Mouse (Mus musculus) spleen, postnatal 4 days (tissue): ENCODE measurements around the gene Prelid1.

ENCODE experiments used
- DNase-seq, 2 experiments: peaks; one replicate each; pipeline ENCODE4 v3.0.0; 2022; ENCODE audit warnings: low spot score in 2 of 2

Gene Prelid1

DNA sequence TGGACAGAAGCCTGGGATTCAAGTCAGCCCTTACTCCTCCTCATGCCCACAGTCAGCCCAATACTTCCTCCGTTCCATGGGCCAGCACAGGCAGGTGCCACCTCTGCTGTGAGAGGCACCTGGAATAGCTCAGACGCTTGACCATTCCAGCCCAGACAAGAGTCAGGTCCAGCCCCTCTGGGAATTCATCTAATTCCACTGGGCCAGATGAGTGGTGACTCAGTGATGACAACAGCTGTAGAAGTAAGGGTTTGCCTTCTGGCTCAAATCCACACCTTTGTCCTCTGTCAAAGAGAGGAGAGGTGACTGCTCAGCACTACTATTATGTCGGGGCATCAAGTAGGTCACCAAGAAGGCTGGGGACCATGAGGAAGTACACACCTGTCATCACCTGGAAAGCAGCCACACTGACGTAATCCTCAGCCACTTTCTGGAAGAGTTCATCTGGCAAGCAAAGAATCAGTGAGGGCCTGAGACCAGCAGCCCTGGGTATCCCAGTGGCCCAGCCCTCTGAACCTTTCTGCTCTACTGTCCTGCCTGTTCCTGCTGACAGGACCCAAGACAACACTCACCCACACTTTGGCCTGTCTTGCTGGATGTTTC is at the start of gene Prelid1:
Prelid1 (plus strand) TSS at position 570 of the 603 bp plus-strand sequence.
- DNase-seq = no peak

DNA sequence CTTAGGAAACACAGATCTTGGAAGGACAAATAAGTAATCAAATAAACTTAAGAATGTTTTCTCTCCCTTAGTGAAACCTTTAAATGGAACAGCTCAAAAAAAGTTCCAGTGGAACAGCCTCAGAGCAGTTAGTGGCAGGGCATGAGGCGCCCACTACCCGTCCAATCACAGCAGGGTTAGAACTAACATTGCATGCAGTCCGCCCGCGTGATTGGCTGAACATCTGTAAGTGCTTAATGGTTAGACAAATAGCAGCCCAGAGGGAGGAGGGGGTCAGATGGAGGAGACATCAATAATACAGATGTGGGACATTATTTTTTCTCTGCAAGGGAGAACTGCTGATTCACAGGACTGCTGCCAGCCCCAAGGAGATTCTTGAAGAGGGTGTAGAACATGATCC is 43.1 kb upstream of the Prelid1 start:
- no peak for DNase-seq

DNA sequence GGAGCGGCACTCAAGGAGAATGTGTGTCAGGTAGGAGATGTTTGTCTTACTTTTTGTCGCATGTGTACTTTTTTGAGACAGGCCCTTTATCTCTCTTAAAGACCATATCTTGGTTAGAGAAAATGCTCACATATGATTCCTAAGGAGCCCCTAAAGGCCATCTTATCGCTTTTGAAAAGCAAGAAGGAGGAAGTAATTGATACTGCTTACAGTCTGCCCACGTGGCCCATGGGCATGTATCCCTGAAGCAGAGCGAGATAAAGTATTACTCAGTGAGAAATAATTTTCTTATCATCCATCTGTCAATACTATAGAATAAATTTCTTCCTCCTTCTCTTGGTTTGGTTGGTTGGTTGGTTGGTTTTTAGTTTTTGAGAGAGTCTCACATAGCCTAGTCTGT is 42.7 kb upstream of the Prelid1 start:
- DNase-seq = no peak

DNA sequence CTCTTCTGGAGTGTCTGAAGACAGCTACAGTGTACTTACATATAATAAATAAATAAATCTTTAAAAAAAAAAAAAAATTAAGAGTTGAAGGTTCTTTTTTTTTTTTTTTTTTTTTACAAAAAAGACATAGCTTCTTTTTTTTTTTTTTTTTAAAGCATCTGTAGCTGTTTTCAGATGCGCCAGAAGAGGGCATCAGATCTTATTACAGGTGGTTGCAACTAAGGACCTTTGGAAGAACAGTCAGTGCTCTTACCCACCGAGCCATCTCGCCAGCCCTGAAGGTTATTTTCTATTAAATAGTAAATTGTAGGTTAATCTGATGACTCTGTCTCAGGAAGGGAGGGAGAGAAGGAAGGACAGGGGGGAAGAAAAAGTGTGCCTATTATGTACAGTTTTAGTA is 31.4 kb upstream of the Prelid1 start:
- no peak for DNase-seq

DNA sequence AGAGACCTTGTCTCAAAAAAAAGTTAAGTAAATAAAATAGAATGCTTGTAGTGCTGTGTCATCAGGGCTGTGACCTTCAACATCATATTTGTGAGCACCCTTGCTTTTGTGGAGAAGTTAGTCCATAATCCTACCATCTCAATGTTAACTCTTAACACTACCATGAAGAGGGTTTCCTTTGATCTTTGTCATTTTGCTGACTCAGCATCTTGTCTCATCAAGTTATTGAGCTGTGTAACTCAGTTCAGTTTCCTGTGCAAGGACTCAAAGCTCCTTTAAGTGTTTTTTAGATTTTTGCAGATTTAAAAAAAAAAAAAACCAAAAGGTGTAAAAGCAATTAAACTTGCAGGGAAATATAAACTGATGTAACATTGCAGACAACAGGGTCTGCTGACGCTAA is 23.5 kb upstream of the Prelid1 start:
- no peak for DNase-seq

DNA sequence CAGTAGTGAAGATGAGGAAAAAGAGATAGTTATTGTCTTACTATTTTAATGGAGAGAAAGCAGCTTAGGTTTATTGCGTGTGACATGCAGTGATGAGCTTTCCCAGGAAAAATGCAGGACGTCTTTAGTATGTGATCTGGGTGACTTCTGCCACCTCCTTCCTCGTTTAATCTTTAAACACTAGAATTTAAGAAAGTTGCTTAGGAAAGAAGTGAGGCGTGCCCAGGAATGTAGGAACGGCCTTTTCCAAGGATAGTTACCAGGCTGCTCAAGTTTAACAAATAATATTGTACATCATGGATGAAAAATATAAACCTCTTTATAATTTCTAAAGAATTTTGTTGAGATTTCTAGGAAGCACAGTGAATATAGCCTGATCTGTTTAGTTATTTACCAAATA is 19.4 kb upstream of the Prelid1 start:
- DNase-seq = no peak

DNA sequence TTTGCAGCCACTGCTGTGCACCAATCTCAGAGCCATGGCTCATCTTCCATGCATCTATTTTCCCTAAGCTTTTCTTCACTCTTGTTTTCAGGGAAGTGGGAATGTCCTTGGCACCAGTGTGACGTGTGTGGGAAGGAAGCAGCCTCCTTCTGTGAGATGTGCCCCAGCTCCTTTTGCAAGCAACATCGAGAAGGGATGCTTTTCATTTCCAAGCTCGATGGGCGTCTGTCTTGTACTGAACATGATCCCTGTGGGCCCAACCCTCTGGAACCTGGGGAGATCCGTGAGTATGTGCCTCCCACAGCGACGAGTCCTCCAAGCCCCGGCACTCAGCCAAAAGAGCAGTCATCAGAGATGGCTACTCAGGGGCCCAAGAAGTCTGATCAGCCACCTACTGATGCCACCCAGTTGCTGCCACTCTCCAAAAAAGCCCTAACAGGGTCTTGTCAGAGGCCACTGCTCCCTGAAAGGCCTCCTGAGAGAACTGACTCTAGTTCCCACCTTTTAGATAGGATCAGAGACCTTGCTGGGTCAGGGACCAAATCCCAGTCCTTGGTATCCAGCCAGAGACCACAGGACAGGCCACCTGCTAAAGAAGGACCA is 8.2 kb upstream of the Prelid1 start:
- DNase-seq = no peak

DNA sequence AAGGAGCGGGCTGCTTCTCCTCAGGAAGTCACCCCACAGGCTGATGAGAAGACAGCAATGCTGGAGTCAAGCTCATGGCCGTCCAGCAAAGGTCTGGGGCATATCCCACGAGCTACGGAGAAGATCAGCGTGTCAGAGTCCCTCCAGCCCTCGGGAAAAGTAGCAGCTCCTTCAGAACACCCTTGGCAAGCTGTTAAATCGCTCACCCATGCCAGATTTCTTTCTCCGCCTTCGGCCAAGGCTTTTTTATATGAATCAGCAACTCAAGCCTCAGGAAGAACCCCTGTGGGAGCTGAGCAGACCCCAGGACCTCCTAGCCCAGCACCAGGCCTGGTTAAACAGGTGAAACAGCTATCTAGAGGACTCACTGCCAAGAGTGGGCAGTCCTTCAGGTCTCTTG is 7.2 kb upstream of the Prelid1 start:
- no peak for DNase-seq

DNA sequence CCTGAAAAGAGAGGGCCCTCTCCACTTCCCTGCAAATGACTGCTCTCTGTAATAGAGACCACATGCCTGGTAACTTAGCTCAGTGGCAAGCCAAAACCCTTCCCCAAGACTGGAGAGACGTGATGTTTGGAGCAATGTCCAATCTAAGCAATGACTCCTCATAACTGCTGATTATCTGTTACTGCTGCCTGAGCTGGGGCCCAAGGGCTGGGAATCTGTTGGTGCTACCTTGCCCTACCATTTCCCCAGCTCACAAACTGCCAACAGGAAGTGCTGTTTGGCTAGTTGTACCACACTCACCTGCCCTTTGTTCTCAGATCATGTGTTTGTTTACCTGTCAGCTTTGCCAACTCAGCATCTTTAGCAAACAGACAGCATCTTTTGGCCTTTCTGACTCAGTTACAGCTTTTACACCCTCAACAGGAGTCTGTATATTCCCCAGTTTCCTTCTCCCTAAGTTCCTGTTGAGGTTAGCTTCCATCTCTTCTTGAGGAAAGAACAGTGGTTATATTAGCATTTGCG is 5.3 kb upstream of the Prelid1 start:
- no peak for DNase-seq

DNA sequence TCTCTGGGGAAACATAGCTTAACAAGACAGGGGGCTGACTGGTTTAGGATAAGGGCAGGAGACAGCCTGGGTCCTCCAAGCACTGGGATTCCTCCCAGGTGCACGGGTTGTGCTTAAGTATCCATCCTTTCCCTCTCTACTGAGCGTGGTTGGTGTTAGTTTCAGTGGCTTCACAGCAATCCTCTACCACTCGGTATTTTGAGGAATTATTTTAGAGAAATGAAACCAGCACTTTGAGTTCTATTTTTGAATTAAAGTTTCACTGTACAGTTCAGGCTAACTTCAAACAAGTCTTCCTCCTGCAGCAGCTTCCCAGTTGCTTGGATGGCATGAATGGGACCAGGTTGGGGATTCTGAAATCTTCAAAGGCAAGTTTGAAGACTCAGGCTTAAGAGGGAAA is 1.9 kb upstream of the Prelid1 start:
- no peak for DNase-seq

DNA sequence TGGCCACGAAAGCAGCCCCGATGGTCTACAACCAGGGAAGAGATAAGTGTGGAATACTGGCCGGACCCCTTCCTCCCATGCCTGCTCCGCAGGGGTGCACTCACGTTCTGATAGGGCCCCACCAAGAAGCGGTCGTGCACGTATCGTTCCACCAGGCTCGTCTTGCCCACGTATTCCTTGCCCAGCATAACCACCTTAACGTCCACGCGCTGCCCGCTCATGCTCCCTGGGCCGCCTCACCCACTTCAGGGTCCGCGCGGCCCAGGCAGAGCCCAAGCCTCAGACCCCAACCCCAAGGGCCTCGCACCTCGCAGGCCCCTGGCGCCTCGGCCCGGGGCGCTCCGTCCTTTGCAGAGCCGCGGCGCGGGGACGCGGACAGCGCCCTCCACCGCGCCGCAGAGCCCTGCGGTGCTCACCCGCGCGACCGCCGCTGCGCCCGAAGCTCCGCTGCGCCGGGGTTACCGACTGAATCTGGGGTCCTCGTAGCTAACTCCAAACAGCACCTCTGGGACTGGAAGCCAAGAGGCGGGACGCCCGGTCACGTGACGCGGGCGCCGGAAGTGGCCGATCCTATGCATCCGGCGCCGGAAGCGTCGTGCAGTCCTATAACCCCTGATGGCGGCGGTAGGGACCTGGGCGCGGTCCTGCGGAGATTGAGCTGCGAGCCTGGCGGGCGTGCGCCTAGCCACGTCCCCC is 1.3 kb downstream of the Prelid1 start, which contains the start of gene Rab24:
Rab24 (minus strand) TSS at position 513 of the 696 bp plus-strand sequence.
- DNase-seq = peak; percentile 87 to 94

DNA sequence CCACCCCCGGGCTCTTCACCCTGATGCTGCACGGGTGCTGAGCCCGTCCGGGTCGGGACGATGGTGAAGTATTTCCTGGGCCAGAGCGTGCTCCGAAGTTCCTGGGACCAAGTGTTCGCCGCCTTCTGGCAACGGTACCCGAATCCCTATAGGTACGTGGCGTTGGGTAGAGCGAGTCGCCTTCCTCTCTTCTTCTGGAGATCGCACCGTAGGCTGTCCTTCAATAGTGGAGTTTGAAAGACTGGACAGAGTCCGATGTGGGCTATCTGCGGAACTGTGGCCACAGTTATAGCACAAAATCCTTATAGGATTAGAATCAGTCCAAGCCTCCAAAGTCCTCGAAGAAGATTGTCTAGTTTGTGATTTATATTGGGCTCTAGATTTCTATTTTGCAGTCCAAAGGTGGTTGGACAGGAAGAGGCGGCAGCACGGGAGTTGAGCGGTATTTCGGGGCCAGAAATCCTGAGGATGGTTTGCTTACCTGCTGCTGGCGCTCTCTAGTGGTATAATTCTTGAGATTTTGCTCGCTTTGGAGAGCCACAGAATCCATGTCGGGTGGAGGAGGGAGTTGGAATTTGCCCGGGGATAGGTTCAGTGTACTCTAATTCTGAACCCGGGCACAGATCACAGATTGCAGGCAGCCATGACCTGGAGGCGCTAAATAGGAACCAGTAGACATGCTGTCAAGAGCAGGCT is 2.0 kb downstream of the Prelid1 start:
- peak in 1 of 2 experiments; percentile 38 for DNase-seq

DNA sequence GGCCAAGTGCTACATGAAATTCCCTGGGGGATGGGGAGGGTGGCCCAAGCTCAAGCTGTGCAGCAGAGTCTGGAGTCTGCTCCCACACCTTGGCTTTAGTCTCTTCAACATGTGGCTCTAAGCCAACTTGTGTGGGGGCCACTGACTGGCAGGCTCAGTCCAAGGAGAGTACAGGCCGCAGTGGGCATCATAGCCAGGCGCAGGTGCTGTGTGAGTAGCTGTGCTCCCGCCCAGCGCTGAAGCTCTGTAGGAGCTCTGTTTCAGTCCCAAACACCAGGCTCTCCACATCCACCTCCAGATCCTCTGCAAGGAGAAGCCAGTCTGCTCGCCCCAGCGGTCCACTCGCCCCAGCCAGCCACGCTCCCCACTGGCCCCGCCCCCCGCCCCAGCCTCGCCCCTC is 5.3 kb downstream of the Prelid1 start:
- peak in 1 of 2 experiments; percentile 63 for DNase-seq

DNA sequence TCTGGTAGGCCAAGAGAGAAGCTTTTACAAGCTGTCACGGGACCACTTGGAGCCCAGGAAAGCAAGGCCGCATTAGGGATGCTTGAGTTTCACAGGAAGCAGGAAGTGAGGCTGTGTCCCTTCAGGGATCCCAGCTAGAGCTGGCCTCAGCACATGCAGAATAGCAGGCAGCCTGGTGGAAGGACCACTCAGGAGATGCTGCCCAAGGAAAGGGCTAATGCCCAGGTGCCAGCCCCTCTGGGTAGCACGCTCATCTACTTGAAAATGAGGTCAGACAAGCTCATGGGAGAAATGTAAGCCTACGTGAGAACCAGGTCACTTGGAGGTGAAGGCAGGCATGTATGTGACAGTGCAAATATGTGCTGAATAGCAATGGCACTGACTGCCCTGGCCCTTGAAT is 6.9 kb downstream of the Prelid1 start:
- DNase-seq = peak in 1 of 2 experiments; percentile 63

DNA sequence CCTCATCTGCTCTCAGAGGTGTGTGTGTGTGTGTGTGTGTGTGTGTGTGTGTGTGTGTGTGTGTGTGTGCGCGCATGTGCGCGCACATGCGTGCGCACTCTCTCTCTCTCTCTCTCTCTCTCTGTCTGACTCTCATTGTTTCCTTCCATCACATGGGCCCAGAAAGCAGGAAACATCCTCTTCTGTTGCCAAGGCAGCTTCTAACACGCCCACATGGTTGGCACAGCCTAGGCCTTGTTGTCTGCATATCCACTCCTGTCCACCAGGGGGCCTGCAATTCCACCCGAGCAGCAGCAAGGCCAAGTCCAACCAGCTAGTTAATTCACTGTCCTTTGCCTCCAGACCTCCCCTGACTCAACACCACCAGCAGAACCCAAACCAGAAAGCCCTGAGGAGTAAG is 7.3 kb downstream of the Prelid1 start:
- peak; percentile 90 to 96 for DNase-seq

DNA sequence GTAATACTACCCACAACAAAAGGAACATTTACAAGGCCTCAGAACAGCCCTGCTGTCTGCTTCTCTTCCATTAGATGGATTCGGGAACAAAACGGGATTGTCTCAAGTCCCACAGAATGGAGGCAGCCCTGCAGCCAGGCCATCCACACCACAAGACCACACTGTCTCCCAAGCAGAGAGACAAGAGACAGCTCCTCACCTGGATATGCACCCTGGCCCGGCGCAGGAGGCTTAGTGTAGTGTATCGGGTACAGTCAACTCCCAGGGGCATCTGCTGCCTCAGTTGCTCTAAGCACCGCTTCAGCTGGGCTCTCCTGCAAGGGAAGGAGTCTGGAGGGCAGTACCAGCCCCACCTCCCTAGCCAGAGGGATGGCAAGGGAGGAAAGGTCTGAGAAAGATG is 7.9 kb downstream of the Prelid1 start:
- peak in 1 of 2 experiments; percentile 73 for DNase-seq

DNA sequence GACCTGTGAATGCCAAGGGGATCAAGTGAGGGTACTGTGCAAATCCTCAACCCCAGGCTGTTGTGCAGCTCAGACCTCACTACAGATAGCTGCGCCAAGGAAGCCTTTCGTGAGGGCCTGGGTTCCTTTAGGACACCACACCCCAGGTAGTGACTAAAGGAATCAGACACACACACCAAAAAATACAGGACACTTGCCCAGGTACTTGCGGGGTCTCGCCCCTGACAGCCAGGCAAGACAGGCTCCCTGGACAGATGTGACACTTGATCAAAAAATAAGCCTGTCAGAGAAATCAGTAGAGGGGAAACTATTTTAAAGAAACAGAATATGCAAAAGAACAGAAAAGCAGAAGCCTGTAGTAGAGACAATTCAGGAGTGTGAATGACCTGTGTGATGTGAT is 8.3 kb downstream of the Prelid1 start:
- DNase-seq = peak in 1 of 2 experiments; percentile 64

DNA sequence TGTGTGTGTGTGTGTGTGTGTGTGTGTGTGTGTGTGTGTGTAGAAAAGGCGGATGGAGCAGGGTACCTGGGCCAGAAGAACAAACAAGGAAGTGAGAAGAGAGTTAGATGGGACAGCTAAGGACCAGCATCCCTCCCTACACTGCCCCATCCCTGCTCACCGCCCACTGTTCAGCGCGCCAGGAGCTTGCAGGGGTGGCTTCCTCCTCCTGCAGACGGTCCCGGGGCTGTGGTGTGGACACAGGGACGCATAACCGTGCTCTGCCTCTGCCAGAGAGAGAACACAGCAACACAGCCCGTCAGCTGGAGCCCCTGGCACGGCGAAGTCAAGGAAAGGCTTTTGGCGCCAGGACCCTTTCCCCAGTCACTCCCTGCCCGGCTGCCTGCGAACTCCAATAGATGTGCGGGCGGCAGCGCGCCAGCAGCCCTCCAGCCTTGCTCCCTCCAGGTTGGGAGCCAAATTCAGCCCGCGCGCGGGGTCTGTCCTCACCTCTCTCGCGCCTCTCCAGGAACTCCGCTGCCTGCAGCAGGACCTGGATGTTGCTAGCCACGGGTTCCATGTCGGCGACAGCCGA is 8.9 kb downstream of the Prelid1 start:
- DNase-seq = peak; percentile 58 to 84

DNA sequence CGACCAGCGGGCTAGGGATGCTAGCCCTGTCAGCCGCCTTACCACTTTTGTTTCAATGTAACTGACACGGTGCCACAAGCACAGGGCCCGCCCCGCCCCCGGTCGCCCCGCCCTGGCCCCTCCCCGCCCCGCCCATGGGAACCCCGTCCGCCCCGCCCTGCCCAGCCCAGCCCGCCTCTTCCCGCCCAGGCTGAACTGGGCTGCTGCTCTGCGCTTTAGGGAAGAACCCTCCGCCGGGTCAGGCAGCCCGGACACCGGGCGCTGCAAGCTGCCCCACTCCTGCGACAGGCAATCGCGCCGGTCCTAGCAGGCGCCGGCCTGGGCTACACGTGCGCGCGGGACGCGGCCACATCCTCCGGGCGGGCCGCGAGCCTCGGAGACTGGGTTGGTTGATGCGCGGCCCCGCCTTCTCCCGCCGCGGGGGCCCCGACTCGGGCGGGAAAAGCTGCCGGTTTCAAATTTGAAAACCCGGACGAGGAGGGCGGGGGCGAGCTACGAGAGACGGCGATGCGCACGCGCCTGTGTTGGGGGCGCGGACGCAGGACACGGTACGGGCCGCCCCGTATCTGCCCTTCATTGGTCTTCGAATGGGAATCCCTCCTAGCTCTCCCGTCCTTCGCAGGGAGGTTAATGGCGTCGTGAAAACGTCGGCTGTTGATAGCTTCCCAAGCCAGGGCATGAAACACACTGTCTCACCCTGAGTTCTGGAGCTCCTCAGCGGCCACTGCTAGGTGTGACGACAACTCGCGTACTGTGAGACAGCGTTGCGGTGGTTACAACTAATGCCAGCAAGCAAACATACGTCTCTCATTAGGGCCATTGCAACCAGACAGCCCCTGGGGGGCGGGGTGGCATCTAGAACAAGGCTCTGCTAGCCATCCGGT is 9.6 kb downstream of the Prelid1 start, which contains the start of gene Mxd3:
Mxd3 (minus strand) TSS at position 141 of the 884 bp plus-strand sequence.
- peak; percentile 92 to 95 for DNase-seq

DNA sequence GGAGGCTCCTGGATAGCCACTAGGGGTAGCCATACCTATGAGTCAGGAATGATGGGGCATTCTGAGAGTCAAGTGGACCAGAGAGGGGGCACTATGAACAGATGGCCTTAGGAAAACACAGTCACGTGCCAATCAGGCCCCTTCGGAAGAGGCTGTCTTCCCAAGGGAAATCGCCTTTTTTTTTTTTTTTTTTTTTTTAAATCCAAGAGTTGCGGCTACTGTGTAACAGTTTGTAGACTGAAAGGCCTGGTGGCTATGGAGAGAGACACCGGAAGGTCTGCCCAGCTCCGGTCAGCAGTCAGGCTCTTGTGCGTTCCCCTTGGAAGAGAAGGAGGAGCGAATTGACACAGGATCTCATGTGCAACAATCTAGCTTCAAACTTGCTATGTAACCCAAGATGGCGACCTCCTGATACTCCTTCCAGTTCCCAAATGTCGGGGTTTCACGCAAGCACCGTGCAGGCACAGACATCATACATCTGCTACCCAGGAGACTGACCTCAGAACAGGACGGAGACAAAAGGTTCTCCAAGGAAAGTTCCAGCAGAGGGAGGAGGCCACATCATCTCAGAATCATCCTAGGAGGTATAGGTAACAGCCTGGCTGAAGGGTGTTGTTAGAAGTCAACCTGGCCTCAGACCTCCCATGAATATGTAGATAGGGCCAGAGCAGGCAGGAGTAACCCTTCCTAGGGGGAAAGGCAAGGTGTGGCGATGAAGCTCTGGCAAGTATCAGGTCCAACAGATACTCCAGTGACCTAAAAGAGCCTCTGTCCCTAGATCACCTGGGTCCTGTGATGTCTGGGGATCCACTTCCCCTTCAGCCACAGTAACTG is 10.5 kb downstream of the Prelid1 start:
- DNase-seq = no peak
